Mouse (Mus musculus) T-helper 1 cell (primary cell): ENCODE measurements around the gene Ltbp4.

Source experiments
- in situ Hi-C: fragments of 300-600 bp; cut with MboI, MseI; formaldehyde crosslinking; loops from one replicate; pipeline ENCODE4 v1.15.1; 2025; ENCODE audit warnings: high pct_unique_total_duplicates

The Ltbp4 gene

DNA sequence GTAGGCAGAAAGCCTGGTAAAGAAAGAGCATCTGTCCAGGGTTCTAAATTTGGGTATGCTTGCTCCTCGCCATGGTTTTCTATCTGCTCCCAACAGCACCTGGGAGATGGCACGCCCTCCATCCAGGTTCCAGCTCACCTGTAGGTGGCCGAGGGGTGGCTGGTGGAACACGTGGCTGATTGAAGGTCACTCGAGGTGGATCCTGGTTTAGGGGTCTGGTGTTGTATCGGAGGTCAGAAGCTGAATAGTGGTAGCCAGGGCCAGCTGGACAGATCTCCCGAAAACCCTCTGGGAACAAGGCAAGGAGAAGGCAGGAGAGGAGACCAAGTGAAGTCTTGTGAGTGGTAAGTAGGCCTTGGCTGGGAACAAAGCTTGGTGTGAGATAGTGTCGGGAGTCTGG is 10.0 kb downstream of the Ltbp4 start:
- in situ Hi-C loops, result no loop called here

DNA sequence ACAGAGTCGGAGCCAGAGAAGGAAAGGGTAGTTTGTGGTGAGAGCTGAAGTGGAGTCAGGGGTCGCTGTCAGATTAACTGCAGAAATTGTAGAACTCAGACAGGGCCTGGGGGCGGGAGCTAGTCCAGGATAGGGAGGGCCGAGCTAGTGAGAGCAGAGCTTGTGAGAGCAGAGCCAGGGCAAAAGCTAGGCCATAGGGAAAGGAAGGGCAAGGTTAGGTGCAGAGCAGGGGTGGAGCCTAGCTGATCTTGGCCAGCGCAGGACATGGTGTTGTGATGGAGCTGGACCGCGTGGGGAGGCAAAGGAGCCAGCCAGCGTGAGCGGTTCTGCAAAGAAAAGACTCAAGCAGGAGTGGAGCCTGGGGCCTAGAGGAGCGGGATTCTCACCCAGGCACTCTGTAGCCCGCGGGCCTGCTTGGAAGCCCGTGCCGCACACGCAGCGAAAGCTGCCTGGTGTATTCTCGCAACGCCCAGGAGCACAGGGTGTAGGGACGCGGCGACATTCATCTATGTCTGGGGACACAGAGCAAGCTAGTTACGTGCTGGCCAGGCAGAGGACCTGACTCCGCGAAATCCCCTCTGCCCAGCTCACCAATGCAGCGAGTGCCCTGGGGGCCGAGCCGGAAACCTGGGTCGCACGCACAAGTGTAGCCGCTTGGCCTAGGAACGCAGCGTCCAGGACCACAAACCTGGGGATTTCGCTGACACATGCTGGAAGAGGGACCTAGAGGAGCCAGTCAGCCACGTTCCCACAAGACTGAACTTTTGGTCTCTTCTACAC is 11.2 kb downstream of the Ltbp4 start:
- in situ Hi-C loops, result no loop called here

DNA sequence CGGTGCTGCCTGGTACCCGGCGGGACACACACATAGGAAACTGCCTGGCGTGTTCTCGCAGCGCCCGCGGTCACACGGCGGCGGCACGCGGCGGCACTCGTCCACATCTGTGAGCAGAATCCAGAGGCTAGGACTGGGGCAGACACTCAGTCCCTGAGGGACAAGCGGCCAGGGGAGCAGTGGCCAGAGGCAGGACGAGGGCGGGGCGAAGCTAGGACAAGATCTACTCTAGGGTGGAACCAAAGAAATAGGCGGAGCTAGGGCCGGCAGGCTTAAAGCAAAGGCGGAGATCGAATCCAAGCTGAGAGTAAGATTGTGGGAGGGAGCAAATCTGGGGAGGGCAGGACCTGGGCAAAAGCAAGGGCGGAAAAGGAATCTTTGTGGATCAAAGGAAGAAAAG is 11.8 kb downstream of the Ltbp4 start:
- in situ Hi-C loops, result no loop called here

DNA sequence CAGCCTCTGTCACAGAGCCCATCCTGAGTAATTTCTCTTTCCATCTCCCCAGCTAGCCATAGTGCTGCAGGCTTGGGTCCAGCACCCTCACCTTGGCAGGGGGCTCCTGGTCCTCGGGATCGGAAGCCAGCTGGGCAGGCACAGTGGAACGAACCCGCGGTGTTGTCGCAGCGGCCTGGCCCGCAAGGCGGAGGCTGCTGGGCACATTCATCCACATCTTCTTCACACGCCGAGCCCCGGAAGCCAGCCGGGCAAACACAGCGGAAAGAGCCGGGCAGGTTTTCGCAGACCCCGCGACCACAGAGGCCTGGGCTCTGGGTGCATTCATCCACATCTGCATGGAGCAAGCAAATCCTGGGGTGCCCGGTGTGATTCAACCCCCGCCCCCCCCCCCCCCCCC is 12.6 kb downstream of the Ltbp4 start:
- in situ Hi-C loops, result no loop called here

DNA sequence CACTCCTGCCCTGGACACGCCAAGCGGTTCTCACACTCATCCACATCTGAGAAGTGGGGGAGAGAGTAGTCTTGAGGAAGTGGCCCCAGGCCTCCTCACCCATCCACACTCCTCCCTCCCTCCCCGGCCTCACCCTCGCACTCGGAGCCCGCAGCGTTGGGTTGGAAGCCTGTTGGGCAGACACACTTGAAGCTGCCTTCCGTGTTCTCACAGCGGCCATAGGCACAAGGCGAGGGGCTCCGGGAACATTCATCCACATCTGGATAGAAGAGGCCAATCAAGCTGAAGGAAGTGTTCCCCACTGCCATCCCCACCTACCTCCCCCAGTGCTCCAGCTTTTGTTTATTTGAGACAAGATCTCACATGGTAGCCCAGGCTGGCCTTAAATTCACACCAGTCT is 13.3 kb downstream of the Ltbp4 start:
- in situ Hi-C loops, result no loop called here

DNA sequence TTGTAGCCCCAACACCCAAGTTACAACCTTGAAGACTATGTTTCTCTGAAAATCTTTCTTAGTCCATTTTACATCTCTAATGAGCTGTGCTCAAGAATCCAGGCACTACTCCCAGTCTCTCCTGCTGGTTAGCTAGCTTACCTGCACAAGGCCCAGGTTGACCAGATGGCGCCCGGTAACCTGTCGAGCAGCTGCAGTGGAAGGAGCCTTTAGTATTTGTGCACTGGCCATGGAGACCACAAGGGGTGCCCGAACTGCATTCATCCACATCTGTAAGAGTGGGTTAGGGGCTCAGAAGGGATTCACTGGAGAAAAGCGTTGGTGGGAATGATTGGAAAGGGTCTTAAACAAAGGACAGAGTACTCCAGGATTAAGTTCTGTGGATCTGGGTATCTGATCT is 14.5 kb downstream of the Ltbp4 start:
- in situ Hi-C loops, result no loop called here

DNA sequence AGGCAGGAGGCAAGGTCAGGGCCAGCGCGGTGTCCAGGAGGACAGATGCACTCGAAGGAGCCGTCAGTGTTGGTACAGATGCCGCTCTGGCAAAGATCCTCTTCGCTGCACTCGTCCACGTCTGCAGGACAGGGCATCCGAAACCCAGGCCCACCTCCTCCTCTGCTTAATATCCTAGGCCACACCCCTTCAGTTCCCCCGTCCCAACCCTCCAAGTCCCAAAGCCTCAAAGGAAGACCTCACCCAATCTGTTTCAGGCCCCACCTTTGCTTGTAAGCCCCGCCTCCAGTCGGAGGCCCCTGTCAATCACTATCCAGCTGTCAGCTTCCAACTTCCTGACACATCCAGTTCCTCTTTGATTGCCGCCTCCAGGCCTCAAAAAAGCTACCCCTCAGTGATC is 15.2 kb downstream of the Ltbp4 start:
- in situ Hi-C loops, result no loop called here

DNA sequence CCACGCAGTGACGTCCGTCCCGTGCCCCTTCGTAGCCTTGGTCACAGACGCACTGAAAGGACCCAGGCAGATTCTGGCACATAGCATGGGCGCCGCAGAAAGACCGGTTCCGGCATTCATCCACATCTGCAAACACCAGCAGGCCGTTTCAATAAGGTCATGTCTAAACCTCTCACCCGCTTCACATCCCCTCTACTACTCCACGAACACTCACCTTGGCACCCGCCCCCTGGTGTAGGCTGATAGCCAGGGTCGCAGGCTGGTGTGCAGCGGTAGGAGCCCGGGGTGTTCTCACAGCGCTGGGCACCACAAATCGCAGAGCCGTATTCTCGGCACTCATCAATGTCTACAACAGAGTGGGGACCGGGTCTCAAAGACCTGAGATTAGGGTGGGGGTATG is 18.1 kb downstream of the Ltbp4 start:
- in situ Hi-C loops, result no loop called here

DNA sequence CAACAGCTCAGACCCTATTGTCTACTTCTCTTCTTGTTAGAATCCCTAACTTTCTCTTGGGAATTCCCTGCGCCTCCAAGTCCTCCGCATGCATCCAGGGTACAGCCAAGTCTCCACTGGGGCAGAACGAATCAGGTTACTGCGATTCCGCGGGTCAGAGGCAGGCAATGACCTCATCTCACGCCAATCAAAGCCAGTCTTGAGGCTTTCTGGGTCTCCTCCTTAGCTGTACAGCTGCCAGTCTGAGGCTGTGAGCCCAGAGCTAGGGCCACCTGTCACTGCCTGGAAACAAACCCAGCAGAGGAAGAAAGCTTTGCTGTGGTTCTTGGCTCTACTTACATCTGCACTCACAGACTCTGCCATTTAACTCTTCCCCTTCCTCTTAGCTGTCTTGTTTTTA is 21.5 kb downstream of the Ltbp4 start:
- in situ Hi-C loops, result no loop called here

DNA sequence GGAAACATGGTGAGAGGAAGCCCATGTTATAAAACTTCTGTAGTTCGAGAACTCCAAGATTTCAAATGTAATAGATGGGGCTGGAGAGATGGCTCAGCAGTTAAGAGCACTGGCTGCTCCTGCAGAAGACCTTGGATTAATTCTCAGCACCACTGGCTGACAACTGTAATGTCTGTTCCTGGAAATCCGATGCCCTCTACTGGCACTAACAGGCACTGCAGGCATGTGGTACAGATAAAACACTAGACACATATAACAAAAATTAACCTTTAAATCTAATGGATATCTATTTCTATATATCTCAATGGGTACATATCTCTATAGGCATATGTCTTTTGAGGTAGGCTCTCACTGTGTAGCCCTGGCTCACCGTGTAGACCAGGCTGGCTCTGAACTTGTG is 23.1 kb downstream of the Ltbp4 start:
- in situ Hi-C loops, result no loop called here

DNA sequence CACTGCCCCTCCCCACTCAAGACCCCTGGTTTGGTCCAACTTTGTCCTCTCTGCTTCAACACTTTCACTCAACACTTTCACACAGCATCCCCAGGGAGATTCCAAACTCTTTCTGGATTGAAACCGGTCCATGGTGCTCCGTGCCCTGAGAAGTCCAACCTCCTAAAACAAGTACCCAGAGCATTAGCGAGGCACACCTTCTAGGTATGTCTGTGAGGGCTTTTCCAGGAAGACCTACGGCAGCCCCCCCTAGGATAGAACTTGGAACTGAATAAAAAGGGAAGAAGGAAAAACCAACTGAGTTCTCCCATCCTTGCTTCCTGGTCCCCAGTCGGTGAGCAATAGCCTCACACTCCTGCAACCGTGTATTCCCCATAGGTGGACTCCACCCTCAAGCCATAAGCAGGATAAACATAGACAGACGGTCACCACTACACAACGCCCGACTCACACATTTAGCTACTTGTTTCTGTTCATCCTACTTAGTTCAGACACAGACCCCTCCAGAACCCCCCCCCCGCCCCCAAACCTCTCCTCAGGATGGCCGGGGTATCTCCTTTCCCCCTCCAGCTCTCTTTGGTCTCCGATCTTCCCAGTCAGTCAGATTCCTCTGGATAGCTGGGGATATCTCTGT is 25.7 kb downstream of the Ltbp4 start:
- in situ Hi-C loops, result no loop called here

DNA sequence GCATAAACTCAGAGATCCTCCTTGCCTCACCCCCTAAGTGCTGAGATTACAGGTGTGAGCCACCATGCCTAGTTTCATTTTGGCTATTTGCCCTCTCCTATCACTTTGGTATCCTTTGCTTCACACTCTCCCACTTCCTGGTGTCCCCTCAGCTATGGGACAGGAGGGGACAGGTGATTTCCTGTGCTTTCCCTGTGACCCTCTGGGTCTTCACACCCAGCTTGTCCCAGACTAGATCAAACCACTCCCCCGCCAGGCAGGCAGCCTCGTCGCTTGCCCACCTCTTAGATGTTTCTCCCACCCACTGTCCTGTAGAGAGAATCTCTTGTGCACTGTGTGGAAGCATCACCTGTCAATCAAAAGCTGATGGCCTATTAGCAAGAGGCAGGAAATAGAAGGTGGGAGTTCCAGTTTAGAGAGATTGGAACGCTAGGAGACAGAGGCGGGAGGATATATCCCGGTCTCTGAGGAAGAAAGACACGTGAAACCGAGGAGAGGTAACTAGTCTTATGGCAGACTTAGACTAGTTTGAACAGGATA is 26.4 kb downstream of the Ltbp4 start:
- in situ Hi-C loops, result no loop called here

DNA sequence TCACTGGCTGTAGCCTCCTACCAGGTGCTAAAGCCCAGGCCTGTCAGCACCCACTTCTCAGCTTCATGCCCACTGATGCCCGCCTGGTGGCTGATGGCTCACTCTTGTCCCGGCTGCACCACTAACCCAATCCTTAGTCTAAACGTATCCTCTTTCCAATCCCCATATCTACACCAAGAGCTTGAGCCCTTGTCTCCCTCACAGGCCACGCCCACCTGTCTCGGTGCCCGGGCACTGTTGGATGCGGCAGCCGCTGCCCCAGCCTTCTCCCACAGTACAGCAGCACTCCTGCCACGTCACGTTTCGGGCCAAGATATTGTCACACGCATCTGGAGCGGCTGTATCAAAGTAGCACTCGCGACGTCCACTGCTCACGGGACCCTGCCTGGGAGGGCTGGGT is 27.2 kb downstream of the Ltbp4 start:
- in situ Hi-C loops, result no loop called here

DNA sequence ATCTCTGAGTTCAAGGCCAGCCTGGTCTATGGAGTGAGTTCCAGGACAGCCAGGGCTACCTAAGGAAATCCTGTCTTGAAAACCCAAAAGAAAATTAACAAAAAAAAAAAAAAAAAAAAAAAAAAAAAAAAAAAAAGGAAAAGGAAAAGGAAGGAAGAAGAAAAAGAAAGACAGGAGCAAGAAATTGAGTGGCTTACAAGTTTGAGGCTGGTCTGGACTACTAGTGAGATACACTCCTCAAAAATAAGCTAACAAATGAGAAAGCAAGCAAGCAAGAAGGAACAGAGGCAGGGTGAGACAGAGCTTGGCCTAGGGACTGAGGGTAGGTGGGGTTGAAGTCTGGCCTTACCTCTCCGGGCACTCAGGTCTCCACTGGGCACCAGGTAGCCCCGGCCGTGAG is 27.7 kb downstream of the Ltbp4 start:
- in situ Hi-C loops, result no loop called here

DNA sequence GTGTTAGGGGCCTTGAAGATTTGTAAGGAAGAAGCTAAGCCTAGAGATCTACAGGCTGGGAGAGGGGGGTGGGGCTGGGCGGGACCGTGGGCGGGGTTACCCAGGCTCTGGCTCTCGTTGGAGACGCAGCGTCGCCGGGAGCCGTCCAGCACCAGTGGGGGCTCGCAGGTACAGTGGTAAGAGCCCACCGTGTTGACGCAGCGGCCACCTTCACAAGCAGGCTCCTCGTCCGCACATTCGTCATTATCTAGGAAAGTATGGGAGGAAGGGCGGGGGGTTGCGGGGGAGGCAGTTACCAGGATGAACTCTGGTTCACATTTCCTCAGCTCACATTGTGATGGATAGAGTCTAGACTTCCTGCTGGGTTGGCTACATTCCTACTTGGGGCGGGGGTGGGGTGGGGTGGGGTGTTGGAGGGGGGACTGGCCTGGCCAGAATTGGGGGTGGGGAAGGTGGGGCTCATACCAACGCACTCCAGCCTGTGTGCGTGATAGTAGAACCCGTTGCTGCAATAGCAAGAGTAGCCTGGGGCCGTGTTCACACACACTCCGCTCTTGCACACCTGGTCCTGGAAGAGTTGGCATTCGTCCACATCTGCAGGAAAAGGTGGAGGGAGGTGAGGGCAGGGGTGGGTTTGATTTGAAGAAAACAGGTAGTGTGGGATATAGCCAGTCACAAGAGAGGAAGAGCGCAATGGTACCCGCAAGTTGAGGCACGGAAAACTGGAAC is 28.5 kb downstream of the Ltbp4 start:
- in situ Hi-C loops, result no loop called here

DNA sequence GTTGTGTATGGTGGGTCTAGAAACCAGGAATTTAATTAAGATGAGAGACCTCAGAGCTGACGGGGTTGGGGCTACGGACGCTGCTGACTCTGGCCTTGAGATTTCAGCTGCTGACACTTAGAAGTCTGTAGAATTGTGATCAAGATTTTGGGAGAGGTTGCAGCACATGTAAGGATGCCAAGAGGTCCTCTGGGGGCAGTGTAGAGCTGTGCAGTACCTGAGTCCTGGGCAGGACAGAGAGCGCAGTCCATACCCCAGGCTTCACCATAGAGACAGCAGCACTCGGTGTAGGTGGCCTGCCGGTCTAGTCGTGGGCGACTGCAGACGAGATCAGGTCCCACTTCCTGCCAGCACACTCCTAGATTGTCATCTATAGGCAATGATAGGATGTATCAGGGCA is 29.9 kb downstream of the Ltbp4 start:
- in situ Hi-C loops, result no loop called here

DNA sequence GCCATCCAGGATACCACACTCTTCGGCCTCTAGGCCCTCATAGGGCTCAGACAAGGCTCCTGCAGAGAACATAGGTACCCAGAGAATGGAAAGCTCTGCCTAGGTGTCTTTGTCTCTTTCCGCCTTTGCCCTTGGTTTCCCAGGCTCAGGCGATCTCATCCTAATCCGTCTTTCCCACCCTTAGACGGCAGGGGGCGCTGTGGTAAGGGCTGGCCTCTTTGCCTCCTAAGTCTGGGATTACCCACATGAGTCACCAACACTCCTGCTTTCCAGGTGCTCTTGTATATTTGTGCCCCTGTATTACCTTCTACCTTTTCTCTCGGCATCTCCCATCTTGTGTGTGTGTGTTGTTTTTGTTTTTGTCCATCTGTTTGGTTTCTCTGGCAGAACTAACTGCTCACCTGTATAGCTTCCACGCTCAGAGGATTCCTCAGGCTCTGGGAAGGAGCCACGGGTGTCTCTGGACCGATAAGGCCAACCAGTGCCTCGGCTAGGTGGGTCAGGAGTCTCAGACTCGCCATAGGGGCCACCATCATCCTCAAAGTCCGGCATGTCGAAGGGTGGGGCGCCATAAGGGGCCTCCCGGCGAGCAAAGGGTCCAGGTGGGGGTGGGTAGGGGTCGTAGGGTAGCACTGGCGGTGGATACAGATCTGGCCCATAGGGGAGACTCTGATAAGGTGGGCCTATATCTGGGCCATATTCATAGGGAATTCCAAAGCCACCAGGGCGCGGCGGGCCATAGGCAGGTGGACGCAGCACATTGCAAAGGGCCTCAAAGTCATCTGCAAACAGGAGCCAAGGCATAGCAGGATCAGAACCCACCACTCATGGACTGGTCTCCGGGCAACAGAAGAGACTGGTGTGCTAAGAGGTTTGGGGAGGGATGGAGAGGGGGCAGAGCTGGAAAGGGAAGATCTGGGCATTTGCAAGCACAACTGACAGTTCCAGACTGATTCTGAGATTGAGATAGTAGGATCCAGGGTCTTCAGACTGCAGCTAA is 31.0 kb downstream of the Ltbp4 start:
- in situ Hi-C loops, result no loop called here

DNA sequence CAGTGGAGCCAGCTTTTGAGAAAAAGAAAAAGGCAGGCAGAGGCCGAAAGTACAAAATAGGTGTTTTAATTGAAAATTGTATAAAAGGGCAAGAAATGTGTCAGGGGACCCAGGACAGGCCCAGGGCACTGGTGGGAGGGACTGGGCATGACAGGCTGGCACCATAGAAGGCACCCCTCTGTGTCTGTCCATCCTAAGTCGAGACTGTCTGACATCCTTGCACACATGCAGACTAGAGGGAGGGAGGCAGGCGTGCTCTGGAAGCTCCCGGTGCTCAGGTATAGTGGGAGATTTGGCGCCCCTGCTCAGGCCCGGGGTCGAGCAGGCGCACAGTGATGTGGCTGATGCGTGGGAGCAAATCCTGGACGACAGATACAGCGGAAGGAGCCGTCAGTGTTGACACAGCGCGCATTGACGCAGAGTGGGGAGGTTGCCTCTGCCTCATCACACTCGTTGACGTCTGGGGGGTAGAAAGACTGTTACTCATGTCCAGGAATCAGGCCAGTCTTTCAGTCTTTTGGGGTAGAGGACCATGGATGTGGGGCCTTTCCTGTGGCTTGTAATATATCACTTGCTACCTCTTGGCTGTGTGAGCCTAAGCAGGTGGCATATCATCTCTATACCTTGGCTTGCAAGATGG is 32.3 kb downstream of the Ltbp4 start:
- in situ Hi-C loops, result no loop called here

DNA sequence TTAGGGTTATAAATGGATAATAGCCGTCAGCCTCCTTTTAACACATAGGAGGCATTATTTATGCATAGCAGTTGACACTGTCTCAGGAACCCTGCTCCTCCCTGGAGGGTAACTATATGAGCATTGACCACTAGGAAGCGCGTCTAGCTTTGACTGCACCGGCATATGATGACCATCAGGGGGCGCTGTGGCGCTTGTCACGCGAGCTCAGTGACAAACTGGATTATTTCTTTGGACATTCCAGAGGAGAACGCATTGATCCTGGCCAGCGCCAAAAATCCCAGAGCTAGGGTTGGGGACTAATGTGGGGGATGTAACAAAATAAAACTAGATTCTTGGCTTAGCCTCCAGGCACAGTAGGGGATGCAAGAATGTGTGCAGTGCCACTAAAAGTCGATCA is 35.3 kb downstream of the Ltbp4 start:
- in situ Hi-C loops, result no loop called here

DNA sequence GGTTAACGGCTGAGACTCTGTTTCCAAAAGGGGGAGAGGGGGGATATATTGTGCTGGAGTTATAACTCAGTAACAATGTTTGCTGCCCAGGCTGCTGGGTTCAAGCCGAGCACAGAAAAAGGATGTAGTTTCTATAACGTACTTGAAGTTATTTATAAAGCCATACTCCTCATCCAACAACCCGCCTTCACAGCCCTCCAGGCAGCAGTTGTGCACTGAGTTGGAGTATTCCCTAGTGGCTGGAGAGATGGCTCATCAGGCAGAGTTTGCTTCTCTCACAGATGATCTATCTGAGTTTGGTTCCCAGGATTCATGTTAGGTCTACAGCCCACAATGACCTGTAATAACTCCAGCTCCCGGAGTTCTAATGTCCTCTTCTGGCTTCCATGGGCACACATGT is 36.7 kb downstream of the Ltbp4 start:
- in situ Hi-C loops, result no loop called here

DNA sequence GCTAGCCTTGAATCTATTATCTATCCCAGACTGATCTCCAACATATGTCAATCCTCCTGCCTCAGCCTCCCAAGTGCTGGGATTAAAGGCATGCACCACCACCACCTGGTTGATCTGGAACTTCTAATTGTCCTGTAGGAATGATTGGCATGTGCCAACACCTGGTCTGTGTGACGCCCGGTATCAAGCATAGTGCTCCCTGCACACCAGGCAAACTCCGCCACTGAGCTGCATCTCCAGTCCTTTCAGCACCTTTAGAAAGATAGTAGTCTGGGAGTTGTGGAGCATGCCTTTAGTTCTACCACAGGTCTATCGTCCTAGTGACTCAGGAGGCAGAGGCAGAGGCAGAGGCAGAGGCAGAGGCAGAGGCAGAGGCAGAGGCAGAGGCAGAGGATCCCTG is 37.1 kb downstream of the Ltbp4 start:
- in situ Hi-C loops, result no loop called here
